Mouse (Mus musculus) R1 (cell line): ENCODE data around the gene Lsr.
"Not testable (repeated sequence)": the region's sequence is repeated elsewhere in the genome, so short reads cannot be mapped to it uniquely, and the experiment has no call there.

Experiments
- DNase-seq: peaks from one replicate; pipeline ENCODE4 v3.0.0-alpha.2; 2018; ENCODE audit warnings: low read depth, low spot score

Gene Lsr

GRCm38 (mm10) chr7:30962862-30963261 lies 10.4 kb downstream of the Lsr start:
- DNase-seq, result no peak

GRCm38 (mm10) chr7:30959786-30960349 lies 13.4 kb downstream of the Lsr start:
- peak; percentile 72 for DNase-seq

GRCm38 (mm10) chr7:30958866-30959487 lies 14.3 kb downstream of the Lsr start:
- no peak for DNase-seq

GRCm38 (mm10) chr7:30958109-30958865 lies 15.0 kb downstream of the Lsr start:
- peak; percentile 69 for DNase-seq

- DNase-seq, result peak; percentile 89
These were observed 15.9 kb downstream of the Lsr start for GRCm38 (mm10) chr7:30957367-30957783.

GRCm38 (mm10) chr7:30956756-30957366 lies 16.4 kb downstream of the Lsr start, which contains the start of gene Usf2:
Gene Usf2 (minus strand): TSS chr7:30956803.
- peak; percentile 70 for DNase-seq

GRCm38 (mm10) chr7:30956357-30956751 lies 16.9 kb downstream of the Lsr start:
- DNase-seq, result no peak

- DNase-seq, result peak; percentile 74
These were observed 17.5 kb downstream of the Lsr start for GRCm38 (mm10) chr7:30955584-30956356.

GRCm38 (mm10) chr7:30954971-30955520 lies 18.2 kb downstream of the Lsr start:
- DNase-seq, result no peak

GRCm38 (mm10) chr7:30954036-30954435 lies 19.2 kb downstream of the Lsr start:
- DNase-seq, result no peak

GRCm38 (mm10) chr7:30953459-30953858 lies 19.8 kb downstream of the Lsr start:
- no peak for DNase-seq

GRCm38 (mm10) chr7:30952441-30953265 lies 20.6 kb downstream of the Lsr start:
- DNase-seq, result no peak

- DNase-seq, result not testable (repeated sequence)
These were observed 23.4 kb downstream of the Lsr start for GRCm38 (mm10) chr7:30949902-30950301.

GRCm38 (mm10) chr7:30945876-30946275 lies 27.4 kb downstream of the Lsr start:
- DNase-seq, result no peak

- DNase-seq, result not testable (repeated sequence)
These were observed 27.8 kb downstream of the Lsr start for GRCm38 (mm10) chr7:30945466-30945865.

GRCm38 (mm10) chr7:30944706-30945105 lies 28.6 kb downstream of the Lsr start:
- DNase-seq, result not testable (repeated sequence)

- DNase-seq, result no peak
These were observed 29.2 kb downstream of the Lsr start, which contains the start of gene Hamp for GRCm38 (mm10) chr7:30943909-30944635. Gene Hamp (minus strand): TSS chr7:30944032.

GRCm38 (mm10) chr7:30942365-30942764 lies 30.9 kb downstream of the Lsr start:
- DNase-seq, result not testable (repeated sequence)

GRCm38 (mm10) chr7:30940070-30940469 lies 33.2 kb downstream of the Lsr start:
- DNase-seq, result not testable (repeated sequence)
